ENCODE assay signal across 25 mouse cellular contexts in genomic region chr2:146610896-146611295, GRCm38 (mm10).
DNase-seq lines count a peak whose midpoint lies in the region; ATAC-seq and TF ChIP-seq lines count a peak whose summit lies in the region.
"Had no signal": no experiment of that assay in that cellular context is flagged by ENCODE, and none has a peak within 500 bp of the region (broad histone marks: within the 10 kb centered on the region; RNA-seq: fewer than 3 reads in every experiment).

No protein-coding gene starts in this region.

- H3K4me1 ChIP-seq in embryonic facial prominence, embryonic 12.5 days: no peaks in the 10 kb centered on the region
- peaks cover 9% of the 10 kb centered on the region; the same call in 1 of the 2 replicates for H3K4me1 ChIP-seq in embryonic facial prominence, embryonic 10.5 days
- H3K4me1 ChIP-seq in MEL (ENCODE audit: control insufficient read depth in 1 of 2, insufficient read depth in 2 of 2, low read length in 2 of 2): no peaks in the 10 kb centered on the region
- H3K4me1 ChIP-seq: embryonic facial prominence, embryonic 15.5 days had no signal

- no peak for TF ChIP-seq POLR2A in MEL (IDR thresholded peaks at IDR 0.05; ENCODE audit: control insufficient read depth in 1 of 2, insufficient read depth in 1 of 2, low read depth in 1 of 2, low read length in 2 of 2, poor library complexity in 1 of 2)

- TF ChIP-seq EP300 in MEL (IDR thresholded peaks at IDR 0.05; ENCODE audit: low read depth in 1 of 2, low read length in 2 of 2): no peak

- H3K36me3 ChIP-seq in embryonic facial prominence, embryonic 12.5 days: no peaks in the 10 kb centered on the region
- H3K36me3 ChIP-seq in embryonic facial prominence, embryonic 10.5 days (replicated peaks): no peaks in the 10 kb centered on the region
- no peaks in the 10 kb centered on the region for H3K36me3 ChIP-seq in MEL (ENCODE audit: control insufficient read depth in 1 of 2, insufficient read depth in 2 of 2, low read length in 2 of 2)
- H3K36me3 ChIP-seq: embryonic facial prominence, embryonic 13.5 days; embryonic facial prominence, embryonic 15.5 days; forebrain, embryonic 10.5 days; forebrain, embryonic 12.5 days; G1E had no signal

- H3K4me2 ChIP-seq in embryonic facial prominence, embryonic 12.5 days (replicated peaks): no peak overlapping the region
- H3K4me2 ChIP-seq: embryonic facial prominence, embryonic 13.5 days; embryonic facial prominence, embryonic 15.5 days; forebrain, embryonic 12.5 days had no signal

- H3K79me2 ChIP-seq in MEL (ENCODE audit: control insufficient read depth, insufficient read depth, low read length, poor library complexity): no peaks in the 10 kb centered on the region

- H3K27me3 ChIP-seq in embryonic facial prominence, embryonic 12.5 days: no peaks in the 10 kb centered on the region
- no peaks in the 10 kb centered on the region for H3K27me3 ChIP-seq in embryonic facial prominence, embryonic 10.5 days (replicated peaks; ENCODE audit: low read depth, poor library complexity, severe bottlenecking)
- H3K27me3 ChIP-seq in MEL (ENCODE audit: control insufficient read depth in 1 of 2, insufficient read depth in 2 of 2, low read length in 2 of 2): no peaks in the 10 kb centered on the region
- H3K27me3 ChIP-seq: embryonic facial prominence, embryonic 13.5 days had no signal

- no peaks in the 10 kb centered on the region for H3K9me3 ChIP-seq in embryonic facial prominence, embryonic 12.5 days
- no peaks in the 10 kb centered on the region for H3K9me3 ChIP-seq in embryonic facial prominence, embryonic 10.5 days
- H3K9me3 ChIP-seq in MEL (replicated peaks; ENCODE audit: insufficient read depth, low read length): no peaks in the 10 kb centered on the region
- H3K9me3 ChIP-seq: embryonic facial prominence, embryonic 13.5 days; embryonic facial prominence, embryonic 15.5 days; forebrain, embryonic 10.5 days; forebrain, embryonic 12.5 days; G1E had no signal

- no peak for TF ChIP-seq CTCF in MEL (IDR thresholded peaks at IDR 0.05 in 2 of 3, conservative IDR thresholded peaks at IDR 0.05 in 1 of 3; ENCODE audit: control insufficient read depth in 1 of 3, insufficient read depth in 1 of 3, low read depth in 2 of 3, low read length in 3 of 3, poor library complexity in 1 of 3, severe bottlenecking in 1 of 3)

- no peak for TF ChIP-seq RAD21 in MEL (IDR thresholded peaks at IDR 0.05; ENCODE audit: low read depth, low read length)

- DNase-seq in embryonic facial prominence, embryonic 10.5 days (ENCODE audit: low spot score): no peak
- peak; percentile 12 for DNase-seq in CD4-positive helper T cell, adult 2 months (ENCODE audit: low read depth, low spot score)
- peak; percentile 18 for DNase-seq in MEL (ENCODE audit: low read depth, low spot score)
- DNase-seq in ZHBTc4 (ENCODE audit: low read depth, low spot score): peak; percentile 53
- DNase-seq in thymus, postnatal 4 days: no peak
- DNase-seq in layer of hippocampus, postnatal 14 days (ENCODE audit: low spot score in 2 of 2): no peak
- DNase-seq: adrenal gland, adult 2 months; adrenal gland, postnatal 10 days; adrenal gland, postnatal 25 days; B cell, adult 2 months; cerebellum, adult 11 months; cerebellum, adult 18-20 months; cerebellum, adult 8-10 months; cerebellum, adult 9-11 months; cerebellum, postnatal 14 days; cerebellum, postnatal 36 days; embryo, embryonic 11 days had no signal

- ATAC-seq in embryonic facial prominence, embryonic 12.5 days (ENCODE audit: insufficient number of reproducible peaks, insufficient read depth, low FRiP score, low TSS enrichment): peak; percentile 39; the same call in 1 of the 2 replicates
- ATAC-seq: forebrain, embryonic 16.5 days had no signal

- no peak overlapping the region for H3K27ac ChIP-seq in embryonic facial prominence, embryonic 12.5 days
- H3K27ac ChIP-seq in embryonic facial prominence, embryonic 10.5 days (replicated peaks): no peak overlapping the region
- H3K27ac ChIP-seq in MEL (ENCODE audit: control insufficient read depth, low read depth, low read length): no peak overlapping the region
- H3K27ac ChIP-seq: embryonic facial prominence, embryonic 13.5 days; embryonic facial prominence, embryonic 15.5 days; forebrain, embryonic 10.5 days; forebrain, embryonic 12.5 days had no signal

- 95% methylated on average over 2 of the region's 2 CpGs for WGBS in embryonic facial prominence, embryonic 12.5 days
- 96% methylated on average over 2 of the region's 2 CpGs for WGBS in embryonic facial prominence, embryonic 10.5 days

- H3K9ac ChIP-seq in embryonic facial prominence, embryonic 12.5 days: no peak overlapping the region
- H3K9ac ChIP-seq in MEL (ENCODE audit: control insufficient read depth, low read depth, low read length, poor library complexity, severe bottlenecking): no peak overlapping the region
- H3K9ac ChIP-seq: embryonic facial prominence, embryonic 13.5 days; embryonic facial prominence, embryonic 15.5 days; forebrain, embryonic 12.5 days had no signal

- H3K4me3 ChIP-seq in embryonic facial prominence, embryonic 12.5 days: no peak overlapping the region
- no peak overlapping the region for H3K4me3 ChIP-seq in embryonic facial prominence, embryonic 10.5 days
- H3K4me3 ChIP-seq in MEL (ENCODE audit: control insufficient read depth in 1 of 2, insufficient read depth in 1 of 2, low read depth in 2 of 2, low read length in 2 of 2): no peak overlapping the region
- H3K4me3 ChIP-seq: embryonic facial prominence, embryonic 13.5 days; embryonic facial prominence, embryonic 15.5 days; erythroblast, embryonic 14.5 days; forebrain, embryonic 10.5 days; forebrain, embryonic 12.5 days had no signal

TF ChIP-seq in MEL, 35 proteins besides CTCF, POLR2A, EP300 and RAD21:
- no peak for TF ChIP-seq GATA1 (IDR thresholded peaks at IDR 0.05; ENCODE audit: low read depth, low read length)

Comparison
In these comparisons a context has a peak if more than half of its experiments do, and no peak if none do; other contexts are left out.
1. DNase-seq: peak in CD4-positive helper T cell, adult 2 months (single experiment), MEL (single experiment) and ZHBTc4 (single experiment); none in embryonic facial prominence, embryonic 10.5 days (single experiment), thymus, postnatal 4 days (single experiment) and layer of hippocampus, postnatal 14 days (0 of 2).